Mouse (Mus musculus) liver, adult 2 months (tissue): Measurements from ENCODE around the gene Mthfd1.

Experiments used
- CTCF ChIP-seq: fragments of 200-500 bp; IDR thresholded peaks from 2 replicates; pipeline ENCODE4 v1.5.1; 2011; ENCODE audit warnings: low read depth, low read length, control low read depth
- POLR2A ChIP-seq: fragments of 200-500 bp; IDR thresholded peaks from 2 replicates; pipeline ENCODE4 v1.6.1; 2011; ENCODE audit warnings: low read length, control low read depth; ENCODE audit not compliant: insufficient read depth; ENCODE audit errors: extremely low read depth

GRCm38 (mm10) chr12:76341080-76341479, 86.0 kb downstream of the Mthfd1 start:
- TF ChIP-seq POLR2A, result no peak
- TF ChIP-seq CTCF, result peak; percentile 41; the same call in 1 of the 2 replicates
